Mouse (Mus musculus) heart, embryonic 14.5 days (tissue): Measurements from ENCODE around the gene Prkcd. TPM values are rescaled to one million over a fixed set of nuclear protein-coding genes. Genes with fewer than 3 reads are reported as not detected.

Source experiments
- ATAC-seq: fragments of 200-750 bp; cut with Nextera tagmentation; 2 replicates; pipeline ENCODE4 v1.8.0; 2017; ENCODE audit warnings: low read depth, moderate TSS enrichment; ENCODE audit not compliant: insufficient number of reproducible peaks, insufficient read depth, low FRiP score
- H3K27ac ChIP-seq, 2 experiments: fragments of 200-500 bp in 1 of 2; fragments of 300-500 bp in 1 of 2; sonication (generic) in 1 of 2; replicated peaks in 1 of 2; 2 replicates each; pipeline ENCODE4 v1.5.1; 2012 to 2014; ENCODE audit warnings: low read depth in 2 of 2, low read length in 2 of 2, control low read depth in 1 of 2, mild to moderate bottlenecking in 1 of 2, mixed read lengths in 1 of 2; ENCODE audit not compliant: control insufficient read depth in 1 of 2, insufficient read depth in 1 of 2
- H3K27me3 ChIP-seq: fragments of 300-500 bp; sonication (generic); 2 replicates; pipeline ENCODE4 v1.6.1; 2014; ENCODE audit warnings: mild to moderate bottlenecking, low read length, control low read depth; ENCODE audit not compliant: control insufficient read depth, insufficient read depth
- H3K36me3 ChIP-seq: fragments of 300-500 bp; sonication (generic); 2 replicates; pipeline ENCODE4 v1.6.1; 2014; ENCODE audit warnings: mild to moderate bottlenecking, control low read depth, low read length, mixed read lengths; ENCODE audit not compliant: control insufficient read depth, insufficient read depth
- H3K4me1 ChIP-seq, 2 experiments: fragments of 200-500 bp in 1 of 2; fragments of 300-500 bp in 1 of 2; sonication (generic) in 1 of 2; 2 replicates each; pipeline ENCODE4 v1.6.1; 2012 to 2014; ENCODE audit warnings: low read length in 2 of 2, control low read depth in 1 of 2, mixed read lengths in 1 of 2; ENCODE audit not compliant: control insufficient read depth in 2 of 2, insufficient read depth in 2 of 2
- H3K4me2 ChIP-seq: fragments of 300-500 bp; sonication (generic); 2 replicates; pipeline ENCODE4 v1.6.1; 2014; ENCODE audit warnings: mild to moderate bottlenecking, low read length
- H3K4me3 ChIP-seq, 2 experiments: fragments of 200-500 bp in 1 of 2; fragments of 300-500 bp in 1 of 2; sonication (generic) in 1 of 2; 2 replicates each; pipeline ENCODE4 v1.5.1; 2012 to 2014; ENCODE audit warnings: low read length in 2 of 2, mild to moderate bottlenecking in 2 of 2, control low read depth in 1 of 2, low read depth in 1 of 2, moderate library complexity in 1 of 2; ENCODE audit not compliant: control insufficient read depth in 1 of 2, insufficient read depth in 1 of 2
- H3K9ac ChIP-seq: fragments of 300-500 bp; sonication (generic); 2 replicates; pipeline ENCODE4 v1.6.1; 2014; ENCODE audit warnings: mild to moderate bottlenecking, low read length
- H3K9me3 ChIP-seq: fragments of 300-500 bp; sonication (generic); 2 replicates; pipeline ENCODE4 v1.6.1; 2016; ENCODE audit warnings: low read length, control low read depth; ENCODE audit not compliant: control insufficient read depth
- WGBS: fragments of 180-500 bp; shearing (Covaris S2); extraction: QIAGEN DNeasy Blood & Tissue Kit; methylation state at CpG from one replicate; pipeline ENCODE4 v1.1.7; 2014; 5-methylcytosine and 5-hydroxymethylcytosine counted together
- polyA plus RNA-seq: library from polyadenylated mRNA; unstranded; fragments of >200 nt; fragmentation: Nextera tagmentation; extraction: Ambion mirVana; gene quantifications from 2 replicates; pipeline ENCODE4 v1.2.1, GENCODE M21; 2014

Gene Prkcd
- polyA plus RNA-seq, 1 experiment from 2014 or later = 38.6 TPM

DNA sequence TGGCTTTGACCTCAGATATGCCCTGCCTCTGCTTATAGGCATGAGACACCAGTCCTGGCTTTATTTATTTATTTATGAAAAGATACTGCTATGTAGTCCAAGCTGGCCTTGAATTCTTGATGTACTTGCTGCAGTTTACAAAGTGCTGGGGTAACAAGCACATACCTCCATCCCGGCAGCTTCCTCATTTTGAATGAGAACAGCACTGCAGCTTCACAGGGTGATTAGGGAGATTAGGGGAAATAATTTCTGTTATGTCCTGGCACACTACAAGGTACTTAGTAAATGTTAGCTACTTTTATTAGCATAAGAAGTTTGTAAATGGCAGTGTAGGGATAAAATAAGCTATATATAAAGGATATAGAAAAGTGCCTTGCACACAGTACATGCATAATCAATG is 29.5 kb upstream of the Prkcd start:
- no peak for ATAC-seq
- WGBS = 82% methylated on average over 1 of the region's 1 CpGs
- H3K9ac ChIP-seq = no peak overlapping the region
- H3K27me3 ChIP-seq = no peaks in the 10 kb centered on the region
- no peaks in the 10 kb centered on the region for H3K9me3 ChIP-seq
- H3K4me1 ChIP-seq = peaks cover 5 to 7% of the 10 kb centered on the region in 2 experiments; a peak in 3 of 4 replicates
- H3K27ac ChIP-seq = no peak overlapping the region
- H3K4me2 ChIP-seq = no peak overlapping the region
- no peak overlapping the region for H3K4me3 ChIP-seq
- H3K36me3 ChIP-seq = peaks cover 26% of the 10 kb centered on the region

GRCm38 (mm10) chr14:30654691-30655228 is 28.8 kb upstream of the Prkcd start:
- H3K4me3 ChIP-seq = peak overlapping the region; percentile 86 to 92

DNA sequence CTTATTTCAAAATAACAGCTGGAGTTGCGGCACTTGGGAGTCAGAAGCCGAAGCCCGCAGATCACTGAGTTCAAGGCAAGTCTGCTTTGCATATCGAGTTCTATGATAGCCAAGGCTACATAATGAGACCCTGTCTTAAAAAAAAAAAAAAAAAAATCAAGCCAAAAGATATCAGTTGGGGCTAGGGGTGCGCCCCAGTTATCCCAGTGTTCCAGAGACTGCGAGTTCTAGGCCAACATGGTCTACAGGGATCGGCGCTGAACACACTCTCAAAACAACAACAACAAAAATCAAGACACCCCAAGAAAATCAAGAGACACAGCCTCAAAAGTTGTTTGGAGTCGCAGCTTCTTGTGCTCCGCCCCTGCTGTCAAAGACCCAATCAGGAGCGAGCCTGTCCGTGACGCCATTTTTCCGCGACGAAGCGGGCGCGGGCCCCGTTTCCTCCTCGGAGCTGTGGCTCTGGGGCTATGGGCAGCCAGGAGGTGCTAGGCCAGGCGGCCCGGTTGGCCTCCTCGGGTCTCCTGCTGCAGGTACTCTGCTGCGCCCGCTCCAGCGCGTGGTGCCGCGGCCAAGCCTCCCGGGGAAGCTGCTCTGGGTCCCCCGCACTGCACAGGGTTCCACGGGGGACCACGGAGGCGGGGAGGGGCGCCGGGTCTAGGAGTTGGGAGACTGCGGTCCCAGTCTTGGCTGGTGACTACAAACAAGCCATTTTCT is 28.1 kb upstream of the Prkcd start, which contains the start of gene Rft1:
Rft1 (plus strand) TSS at position 418 of the 717 bp plus-strand sequence.
- 2% methylated on average over 38 of the region's 38 CpGs for WGBS
- ATAC-seq = peak; percentile 82
- Histone ChIP-seq H3K27me3 (no peaks in the 10 kb centered on the region), H3K4me2 (peak within 1 kb of the TSS; percentile 68), H3K36me3 (peaks cover 13% of the 10 kb centered on the region), H3K9ac (peak within 1 kb of the TSS; percentile 97), H3K4me3 (peak within 1 kb of the TSS; percentile 86 to 92), H3K9me3 (no peaks in the 10 kb centered on the region), H3K27ac (peak within 1 kb of the TSS; percentile 82 to 85), H3K4me1 (peaks cover 6 to 8% of the 10 kb centered on the region in 2 experiments; a peak in 3 of 4 replicates)

More at GRCm38 (mm10) chr14:30654691-30655228, 28.8 kb upstream of the Prkcd start:
- Histone ChIP-seq H3K9ac (peak overlapping the region; percentile 97), H3K9me3 (no peaks in the 10 kb centered on the region), H3K27ac (peak overlapping the region in 1 of 2 experiments; percentile 85; a peak in 2 of 4 replicates), H3K4me2 (peak overlapping the region; percentile 68), H3K4me1 (peaks cover 6 to 8% of the 10 kb centered on the region in 2 experiments; a peak in 3 of 4 replicates), H3K27me3 (no peaks in the 10 kb centered on the region), H3K36me3 (peaks cover 19% of the 10 kb centered on the region)
- no peak for ATAC-seq
- WGBS = 54% methylated on average over 4 of the region's 4 CpGs

GRCm38 (mm10) chr14:30650969-30651368 is 25.0 kb upstream of the Prkcd start:
- ATAC-seq = peak; percentile 91
- peak overlapping the region in 1 of 2 experiments; percentile 39; a peak in 1 of 4 replicates for H3K27ac ChIP-seq
- H3K9ac ChIP-seq = no peak overlapping the region; the same call in 1 of the 2 replicates
- H3K4me1 ChIP-seq = peaks cover 6 to 8% of the 10 kb centered on the region in 2 experiments; a peak in 3 of 4 replicates
- no peak overlapping the region for H3K4me2 ChIP-seq
- 11% methylated on average over 4 of the region's 4 CpGs for WGBS
- no peaks in the 10 kb centered on the region for H3K36me3 ChIP-seq
- no peak overlapping the region for H3K4me3 ChIP-seq
- no peaks in the 10 kb centered on the region for H3K9me3 ChIP-seq
- no peaks in the 10 kb centered on the region for H3K27me3 ChIP-seq

GRCm38 (mm10) chr14:30649745-30650144 is 23.7 kb upstream of the Prkcd start:
- no peaks in the 10 kb centered on the region for H3K9me3 ChIP-seq
- no peaks in the 10 kb centered on the region for H3K36me3 ChIP-seq
- H3K4me3 ChIP-seq = no peak overlapping the region
- H3K9ac ChIP-seq = no peak overlapping the region
- no peak for ATAC-seq
- 77% methylated on average over 8 of the region's 8 CpGs for WGBS
- H3K27ac ChIP-seq = no peak overlapping the region
- no peaks in the 10 kb centered on the region for H3K27me3 ChIP-seq
- no peak overlapping the region for H3K4me2 ChIP-seq
- peaks cover 4 to 6% of the 10 kb centered on the region in 2 experiments; a peak in 3 of 4 replicates for H3K4me1 ChIP-seq

DNA sequence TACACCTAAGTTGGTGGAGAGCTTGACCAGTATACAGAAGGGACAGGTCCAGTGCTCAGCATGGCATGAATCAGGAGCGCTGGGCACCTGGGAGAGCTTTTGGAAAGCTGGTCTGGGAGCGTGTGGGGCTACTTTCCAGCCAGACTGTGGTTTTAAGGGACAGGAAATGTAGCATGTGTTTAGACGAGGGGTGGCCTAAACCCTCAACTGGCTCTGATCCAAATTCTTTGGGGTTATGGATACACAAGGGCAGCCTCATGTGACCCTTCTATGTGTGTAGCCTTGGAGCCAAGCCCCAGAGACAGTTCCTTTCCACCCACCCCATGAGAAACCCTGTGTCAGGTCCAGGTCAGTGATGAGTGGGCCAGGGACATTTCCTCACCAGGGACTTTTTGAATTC is 22.5 kb upstream of the Prkcd start:
- Histone ChIP-seq H3K9ac (no peak overlapping the region), H3K27me3 (no peaks in the 10 kb centered on the region), H3K4me1 (peaks cover 4% of the 10 kb centered on the region in 2 experiments; a peak in 2 of 4 replicates), H3K36me3 (no peaks in the 10 kb centered on the region), H3K27ac (no peak overlapping the region), H3K4me2 (no peak overlapping the region), H3K9me3 (no peaks in the 10 kb centered on the region), H3K4me3 (no peak overlapping the region)
- no peak for ATAC-seq
- 49% methylated on average over 3 of the region's 3 CpGs for WGBS

DNA sequence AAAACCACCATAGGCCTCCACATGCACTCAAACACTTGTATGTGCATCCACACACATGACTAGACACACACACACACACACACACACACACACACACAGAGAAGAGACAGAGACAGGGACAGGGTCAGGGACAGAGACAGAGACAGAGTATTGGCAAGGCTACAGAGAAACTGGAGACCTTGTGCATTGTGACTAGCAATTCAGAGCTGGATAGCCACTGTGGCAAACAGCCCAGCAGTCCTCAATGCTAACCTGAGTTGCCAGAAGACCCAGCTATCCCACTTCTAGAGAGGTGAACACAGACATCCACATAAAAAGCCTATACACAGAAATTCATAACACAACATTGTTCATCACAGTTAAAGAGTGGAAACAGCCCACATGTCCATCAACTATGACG is 20.5 kb upstream of the Prkcd start:
- Histone ChIP-seq H3K36me3 (no peaks in the 10 kb centered on the region), H3K9me3 (no peaks in the 10 kb centered on the region), H3K27me3 (no peaks in the 10 kb centered on the region), H3K27ac (no peak overlapping the region), H3K4me1 (peaks cover 4% of the 10 kb centered on the region in 2 experiments; a peak in 2 of 4 replicates), H3K4me3 (no peak overlapping the region), H3K9ac (no peak overlapping the region), H3K4me2 (no peak overlapping the region)
- WGBS = 75% methylated on average over 1 of the region's 1 CpGs
- no peak for ATAC-seq
